Mouse (Mus musculus): ENCODE measurements at regions not wholly inside any gene's neighbourhood (a gene's known extent, or its start where the extent isn't known, plus 50 kb on each side); places are given as distances from the start of the nearest gene placed in this dataset.
A peak's percentile ranks its signal among the peaks of the same experiment; 100 is the strongest.

GRCm38 (mm10) chr1:128819611-128820010, 227.5 kb upstream of the Cxcr4 start:
- H3K9ac ChIP-seq, result no peak overlapping the region
- no peak overlapping the region for H3K4me3 ChIP-seq
- 95% methylated on average over 6 of the region's 6 CpGs for WGBS
- no peaks in the 10 kb centered on the region for H3K27me3 ChIP-seq
- no peak for ATAC-seq (ENCODE audit: low read depth)
- H3K36me3 ChIP-seq, result no peaks in the 10 kb centered on the region
- no peak overlapping the region for H3K27ac ChIP-seq (replicated peaks)
- H3K4me2 ChIP-seq, result no peak overlapping the region
- H3K4me1 ChIP-seq (replicated peaks), result peaks cover 14% of the 10 kb centered on the region
- 0 out of 2 replicates have a peak, but pooled peaks cover 4% of the 10 kb centered on the region for H3K9me3 ChIP-seq

- Histone ChIP-seq H3K9me3 (no peaks in the 10 kb centered on the region), H3K27ac (replicated peaks) (no peak overlapping the region), H3K9ac (no peak overlapping the region), H3K36me3 (no peaks in the 10 kb centered on the region), H3K4me1 (replicated peaks) (no peaks in the 10 kb centered on the region), H3K4me3 (no peak overlapping the region), H3K4me2 (no peak overlapping the region), H3K27me3 (no peaks in the 10 kb centered on the region; the same call in 1 of the 2 replicates)
- 84% methylated on average over 5 of the region's 5 CpGs for WGBS
- no peak for ATAC-seq (ENCODE audit: low read depth)
These were observed 221.3 kb upstream of the Cxcr4 start for GRCm38 (mm10) chr1:128813379-128813778.

GRCm38 (mm10) chr1:128810860-128811259, 218.8 kb upstream of the Cxcr4 start:
- ATAC-seq (ENCODE audit: low read depth), result no peak

GRCm38 (mm10) chr1:128810094-128810493, 218.0 kb upstream of the Cxcr4 start:
- no peak for ATAC-seq (ENCODE audit: low read depth)
- H3K4me2 ChIP-seq, result no peak overlapping the region
- no peaks in the 10 kb centered on the region for H3K9me3 ChIP-seq
- H3K4me3 ChIP-seq, result no peak overlapping the region
- no peaks in the 10 kb centered on the region; the same call in 1 of the 2 replicates for H3K27me3 ChIP-seq
- no peaks in the 10 kb centered on the region for H3K36me3 ChIP-seq
- WGBS, result 81% methylated on average over 2 of the region's 2 CpGs
- peaks cover 19% of the 10 kb centered on the region for H3K4me1 ChIP-seq (replicated peaks)
- no peak overlapping the region for H3K27ac ChIP-seq (replicated peaks)
- H3K9ac ChIP-seq, result no peak overlapping the region

More at GRCm38 (mm10) chr1:128810860-128811259, 218.8 kb upstream of the Cxcr4 start:
- WGBS, result 80% methylated on average over 3 of the region's 3 CpGs
- Histone ChIP-seq H3K9ac (no peak overlapping the region), H3K27ac (replicated peaks) (no peak overlapping the region), H3K9me3 (no peaks in the 10 kb centered on the region), H3K36me3 (no peaks in the 10 kb centered on the region), H3K4me1 (replicated peaks) (peaks cover 11% of the 10 kb centered on the region), H3K27me3 (no peaks in the 10 kb centered on the region; the same call in 1 of the 2 replicates), H3K4me2 (no peak overlapping the region), H3K4me3 (no peak overlapping the region)

GRCm38 (mm10) chr1:128809601-128810000, 217.5 kb upstream of the Cxcr4 start:
- H3K27ac ChIP-seq (replicated peaks), result no peak overlapping the region

GRCm38 (mm10) chr1:128808599-128808998, 216.5 kb upstream of the Cxcr4 start:
- Histone ChIP-seq H3K27ac (replicated peaks) (no peak overlapping the region), H3K36me3 (no peaks in the 10 kb centered on the region), H3K4me3 (no peak overlapping the region), H3K27me3 (no peaks in the 10 kb centered on the region; the same call in 1 of the 2 replicates), H3K4me1 (replicated peaks) (peaks cover 30% of the 10 kb centered on the region), H3K4me2 (no peak overlapping the region), H3K9me3 (no peaks in the 10 kb centered on the region), H3K9ac (no peak overlapping the region)
- 86% methylated on average over 5 of the region's 5 CpGs for WGBS
- no peak for ATAC-seq (ENCODE audit: low read depth)

More at GRCm38 (mm10) chr1:128809601-128810000, 217.5 kb upstream of the Cxcr4 start:
- no peaks in the 10 kb centered on the region for H3K36me3 ChIP-seq
- no peak overlapping the region for H3K4me3 ChIP-seq
- no peaks in the 10 kb centered on the region for H3K9me3 ChIP-seq
- no peak overlapping the region for H3K4me2 ChIP-seq
- WGBS, result 88% methylated on average over 8 of the region's 8 CpGs
- no peak overlapping the region for H3K9ac ChIP-seq
- no peaks in the 10 kb centered on the region; the same call in 1 of the 2 replicates for H3K27me3 ChIP-seq
- ATAC-seq (ENCODE audit: low read depth), result no peak
- H3K4me1 ChIP-seq (replicated peaks), result peaks cover 24% of the 10 kb centered on the region

GRCm38 (mm10) chr1:128805687-128806653, 213.9 kb upstream of the Cxcr4 start:
- WGBS, result 34% methylated on average over 10 of the region's 10 CpGs

GRCm38 (mm10) chr1:128803433-128804060, 211.5 kb upstream of the Cxcr4 start:
- Histone ChIP-seq H3K4me3 (no peak overlapping the region), H3K9ac (no peak overlapping the region), H3K4me1 (replicated peaks) (peaks cover 34% of the 10 kb centered on the region), H3K27ac (replicated peaks) (peak overlapping the region; percentile 64), H3K36me3 (no peaks in the 10 kb centered on the region), H3K27me3 (no peaks in the 10 kb centered on the region), H3K4me2 (no peak overlapping the region), H3K9me3 (no peaks in the 10 kb centered on the region)
- WGBS, result 32% methylated on average over 9 of the region's 9 CpGs
- ATAC-seq (ENCODE audit: low read depth), result peak; percentile 21; the same call in 1 of the 2 replicates

More at GRCm38 (mm10) chr1:128805687-128806653, 213.9 kb upstream of the Cxcr4 start:
- Histone ChIP-seq H3K4me2 (no peak overlapping the region), H3K27ac (replicated peaks) (peak overlapping the region; percentile 69), H3K4me3 (no peak overlapping the region), H3K27me3 (no peaks in the 10 kb centered on the region; the same call in 1 of the 2 replicates), H3K36me3 (no peaks in the 10 kb centered on the region), H3K4me1 (replicated peaks) (peaks cover 34% of the 10 kb centered on the region), H3K9me3 (no peaks in the 10 kb centered on the region), H3K9ac (peak overlapping the region; percentile 17; the same call in 1 of the 2 replicates)
- peak; percentile 64; the same call in 1 of the 2 replicates for ATAC-seq (ENCODE audit: low read depth)

GRCm38 (mm10) chr1:128803058-128803432, 211.0 kb upstream of the Cxcr4 start:
- Histone ChIP-seq H3K27me3 (no peaks in the 10 kb centered on the region), H3K9me3 (no peaks in the 10 kb centered on the region), H3K27ac (replicated peaks) (0 out of 2 replicates have a peak overlapping the region, but pooled peaks have one; percentile 64), H3K9ac (no peak overlapping the region), H3K4me3 (no peak overlapping the region), H3K4me2 (no peak overlapping the region), H3K36me3 (no peaks in the 10 kb centered on the region), H3K4me1 (replicated peaks) (peaks cover 34% of the 10 kb centered on the region)
- no peak for ATAC-seq (ENCODE audit: low read depth)

GRCm38 (mm10) chr1:128798721-128799120, 206.6 kb upstream of the Cxcr4 start:
- WGBS, result 67% methylated on average over 4 of the region's 4 CpGs
- H3K9ac ChIP-seq, result no peak overlapping the region

GRCm38 (mm10) chr1:128795654-128796053, 203.6 kb upstream of the Cxcr4 start:
- Histone ChIP-seq H3K4me1 (replicated peaks) (no peaks in the 10 kb centered on the region), H3K27me3 (no peaks in the 10 kb centered on the region), H3K9me3 (no peaks in the 10 kb centered on the region), H3K4me3 (no peak overlapping the region), H3K4me2 (no peak overlapping the region), H3K9ac (no peak overlapping the region), H3K27ac (replicated peaks) (no peak overlapping the region), H3K36me3 (no peaks in the 10 kb centered on the region)
- ATAC-seq (ENCODE audit: low read depth), result no peak
- 89% methylated on average over 6 of the region's 6 CpGs for WGBS

More at GRCm38 (mm10) chr1:128798721-128799120, 206.6 kb upstream of the Cxcr4 start:
- Histone ChIP-seq H3K4me1 (replicated peaks) (peaks cover 5% of the 10 kb centered on the region), H3K27ac (replicated peaks) (no peak overlapping the region), H3K9me3 (no peaks in the 10 kb centered on the region), H3K4me3 (no peak overlapping the region), H3K4me2 (no peak overlapping the region), H3K36me3 (no peaks in the 10 kb centered on the region), H3K27me3 (no peaks in the 10 kb centered on the region)
- ATAC-seq (ENCODE audit: low read depth), result no peak

- Histone ChIP-seq H3K4me3 (no peak overlapping the region), H3K27ac (replicated peaks) (no peak overlapping the region), H3K4me2 (no peak overlapping the region), H3K36me3 (no peaks in the 10 kb centered on the region), H3K27me3 (no peaks in the 10 kb centered on the region), H3K9me3 (no peaks in the 10 kb centered on the region), H3K9ac (no peak overlapping the region), H3K4me1 (replicated peaks) (peaks cover 4% of the 10 kb centered on the region; the same call in 1 of the 2 replicates)
- ATAC-seq (ENCODE audit: low read depth), result no peak
- WGBS, result 86% methylated on average over 6 of the region's 6 CpGs
These were observed 198.8 kb upstream of the Cxcr4 start for GRCm38 (mm10) chr1:128790881-128791280.

Data from neural tube, embryonic 13.5 days (tissue).